ENCODE assay signal across 8 mouse cellular contexts in genomic region chr12:117345088-117345977, GRCm38 (mm10).
DNase-seq lines count a peak whose midpoint lies in the region; ATAC-seq and TF ChIP-seq lines count a peak whose summit lies in the region.

No protein-coding gene starts in this region.

- no peaks in the 10 kb centered on the region for H3K4me1 ChIP-seq in kidney, postnatal 0 days (replicated peaks; ENCODE audit: insufficient read depth, low read length)
- H3K4me1 ChIP-seq in forebrain, embryonic 14.5 days (ENCODE audit: control insufficient read depth, insufficient read depth, low read length): peaks cover 25% of the 10 kb centered on the region
- H3K4me1 ChIP-seq in midbrain, embryonic 16.5 days (ENCODE audit: control insufficient read depth, insufficient read depth, low read length): peaks cover 49% of the 10 kb centered on the region

- no peak overlapping the region for H3K9ac ChIP-seq in kidney, postnatal 0 days (ENCODE audit: low read depth, low read length)
- peak overlapping the region; percentile 36; the same call in 1 of the 2 replicates for H3K9ac ChIP-seq in forebrain, embryonic 14.5 days (ENCODE audit: low read length)
- peak overlapping the region; percentile 33 for H3K9ac ChIP-seq in midbrain, embryonic 16.5 days (ENCODE audit: low read depth, low read length)

- no peak overlapping the region for H3K4me3 ChIP-seq in kidney, postnatal 0 days (replicated peaks; ENCODE audit: low read depth, low read length)
- H3K4me3 ChIP-seq in forebrain, embryonic 14.5 days (ENCODE audit: low read depth, low read length): peak overlapping the region; percentile 12
- H3K4me3 ChIP-seq in midbrain, embryonic 16.5 days (ENCODE audit: low read depth, low read length): peak overlapping the region; percentile 12

- WGBS in kidney, postnatal 0 days: 28% methylated on average over 20 of the region's 20 CpGs
- 10% methylated on average over 20 of the region's 20 CpGs for WGBS in forebrain, embryonic 14.5 days
- 5% methylated on average over 20 of the region's 20 CpGs for WGBS in midbrain, embryonic 16.5 days

- TF ChIP-seq CTCF in kidney, postnatal 0 days (IDR thresholded peaks at IDR 0.05; ENCODE audit: low read depth): peak; percentile 28; the same call in 1 of the 2 replicates

- H3K36me3 ChIP-seq in kidney, postnatal 0 days (ENCODE audit: insufficient read depth, low read length): no peaks in the 10 kb centered on the region
- no peaks in the 10 kb centered on the region for H3K36me3 ChIP-seq in forebrain, embryonic 14.5 days (ENCODE audit: control insufficient read depth, insufficient read depth, low read length)
- H3K36me3 ChIP-seq in midbrain, embryonic 16.5 days (ENCODE audit: control insufficient read depth, insufficient read depth, low read length): no peaks in the 10 kb centered on the region

- H3K27ac ChIP-seq in kidney, postnatal 0 days: no peak overlapping the region
- peak overlapping the region; percentile 93 for H3K27ac ChIP-seq in forebrain, embryonic 14.5 days (ENCODE audit: low read depth, low read length)
- peak overlapping the region; percentile 98 for H3K27ac ChIP-seq in midbrain, embryonic 16.5 days (ENCODE audit: low read length)

- no peak for ATAC-seq in kidney, postnatal 0 days (replicated peaks; ENCODE audit: low FRiP score, low read depth)
- peak; percentile 95 for ATAC-seq in forebrain, embryonic 14.5 days
- peak; percentile 94 for ATAC-seq in midbrain, embryonic 16.5 days
- ATAC-seq in monocyte, adult 5-6 weeks (replicated peaks; ENCODE audit: insufficient number of reproducible peaks, low FRiP score, low TSS enrichment, poor library complexity, severe bottlenecking): no peak
- no peak for ATAC-seq in megakaryocyte-erythroid progenitor cell, adult 5-6 weeks (replicated peaks; ENCODE audit: low FRiP score, low TSS enrichment, poor library complexity, severe bottlenecking)

- H3K9me3 ChIP-seq in kidney, postnatal 0 days (replicated peaks; ENCODE audit: low read length): no peaks in the 10 kb centered on the region
- no peaks in the 10 kb centered on the region for H3K9me3 ChIP-seq in forebrain, embryonic 14.5 days (replicated peaks; ENCODE audit: control insufficient read depth, low read length)
- H3K9me3 ChIP-seq in midbrain, embryonic 16.5 days (replicated peaks; ENCODE audit: control insufficient read depth, low read length, poor library complexity, severe bottlenecking): no peaks in the 10 kb centered on the region

- 0 out of 2 replicates have a peak overlapping the region, but pooled peaks have one; percentile 25 for H3K4me2 ChIP-seq in kidney, postnatal 0 days (ENCODE audit: low read length)
- peak overlapping the region; percentile 43 for H3K4me2 ChIP-seq in forebrain, embryonic 14.5 days (ENCODE audit: low read length)
- H3K4me2 ChIP-seq in midbrain, embryonic 16.5 days (ENCODE audit: low read length): peak overlapping the region; percentile 44

- peak; percentile 47 for DNase-seq in kidney, postnatal 0 days (ENCODE audit: low spot score)
- DNase-seq in kidney, adult 11 months: no peak
- DNase-seq in forebrain, embryonic 14.5 days (ENCODE audit: low spot score): peak; percentile 96
- peak; percentile 69 to 77 for DNase-seq in layer of hippocampus, postnatal 10 days (ENCODE audit: low spot score in 2 of 2)
- no peak for DNase-seq in testis, postnatal 10 days (ENCODE audit: low spot score)

- no peaks in the 10 kb centered on the region for H3K27me3 ChIP-seq in kidney, postnatal 0 days (ENCODE audit: insufficient read depth, low read length)
- no peaks in the 10 kb centered on the region for H3K27me3 ChIP-seq in forebrain, embryonic 14.5 days (replicated peaks; ENCODE audit: control insufficient read depth, insufficient read depth, low read length)
- no peaks in the 10 kb centered on the region for H3K27me3 ChIP-seq in midbrain, embryonic 16.5 days (ENCODE audit: control insufficient read depth, insufficient read depth, low read depth, low read length)

Comparison
In these comparisons a context has a peak if more than half of its experiments do, and no peak if none do; other contexts are left out.
1. DNase-seq: peak in kidney, postnatal 0 days (single experiment), forebrain, embryonic 14.5 days (single experiment) and layer of hippocampus, postnatal 10 days (2 of 2); none in kidney, adult 11 months (single experiment) and testis, postnatal 10 days (single experiment).
2. ATAC-seq: peak in forebrain, embryonic 14.5 days (single experiment) and midbrain, embryonic 16.5 days (single experiment); none in kidney, postnatal 0 days (single experiment), monocyte, adult 5-6 weeks (single experiment) and megakaryocyte-erythroid progenitor cell, adult 5-6 weeks (single experiment).
3. Peak in every context shown above with its lines, with median percentiles within 50 percentile points of each other: H3K4me2 ChIP-seq.